Mouse (Mus musculus) G1E (cell line): ENCODE results near the gene Phf12.

ENCODE experiments used
- CTCF ChIP-seq: IDR thresholded peaks from 2 replicates; pipeline ENCODE4 v1.5.1; 2012; ENCODE audit warnings: low read depth, low read length, inconsistent platforms, mixed read lengths
- GATA1 ChIP-seq: IDR thresholded peaks from 2 replicates; pipeline ENCODE4 v1.6.1; 2012; ENCODE audit warnings: borderline replicate concordance, low read length, inconsistent platforms, mixed read lengths
- GATA2 ChIP-seq: IDR thresholded peaks from 2 replicates; pipeline ENCODE4 v1.6.1; 2012; ENCODE audit warnings: low read depth, low read length, inconsistent platforms, borderline replicate concordance
- POLR2AphosphoS5 ChIP-seq: IDR thresholded peaks from 2 replicates; pipeline ENCODE4 v1.6.1; 2012; ENCODE audit warnings: low read depth, low read length, inconsistent platforms; ENCODE audit not compliant: insufficient replicate concordance
- TAL1 ChIP-seq: conservative IDR thresholded peaks from 2 replicates; pipeline ENCODE4 v1.6.1; 2012; ENCODE audit warnings: low read depth, low read length, inconsistent platforms, mixed read lengths

DNA sequence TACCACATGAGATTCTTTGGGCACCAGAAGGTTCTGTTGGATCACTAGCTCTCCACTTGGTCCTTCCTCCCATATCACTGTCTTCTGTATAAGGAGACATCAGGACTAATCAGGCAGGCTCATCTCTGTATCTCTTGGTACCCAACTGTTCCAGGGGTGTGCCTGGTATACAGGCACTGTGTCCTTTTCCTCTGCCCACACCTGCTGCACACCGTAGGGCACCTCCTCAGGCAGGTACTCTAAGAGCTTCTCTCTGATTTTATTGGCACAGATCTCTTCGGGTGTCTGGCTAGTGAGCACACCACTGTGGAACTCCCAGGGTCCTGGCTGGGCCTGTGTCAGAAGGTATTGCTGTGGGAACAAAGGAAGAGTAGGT is 91.7 kb downstream of the Phf12 start:
- TF ChIP-seq CTCF (no peak), GATA1 (no peak), TAL1 (no peak), GATA2 (no peak), POLR2AphosphoS5 (no peak)
